Mouse (Mus musculus): ENCODE measurements around the gene Celf1.
"Not testable (repeated sequence)": the region's sequence is repeated elsewhere in the genome, so short reads cannot be mapped to it uniquely, and the experiment has no call there.

Celf1 gene

DNA sequence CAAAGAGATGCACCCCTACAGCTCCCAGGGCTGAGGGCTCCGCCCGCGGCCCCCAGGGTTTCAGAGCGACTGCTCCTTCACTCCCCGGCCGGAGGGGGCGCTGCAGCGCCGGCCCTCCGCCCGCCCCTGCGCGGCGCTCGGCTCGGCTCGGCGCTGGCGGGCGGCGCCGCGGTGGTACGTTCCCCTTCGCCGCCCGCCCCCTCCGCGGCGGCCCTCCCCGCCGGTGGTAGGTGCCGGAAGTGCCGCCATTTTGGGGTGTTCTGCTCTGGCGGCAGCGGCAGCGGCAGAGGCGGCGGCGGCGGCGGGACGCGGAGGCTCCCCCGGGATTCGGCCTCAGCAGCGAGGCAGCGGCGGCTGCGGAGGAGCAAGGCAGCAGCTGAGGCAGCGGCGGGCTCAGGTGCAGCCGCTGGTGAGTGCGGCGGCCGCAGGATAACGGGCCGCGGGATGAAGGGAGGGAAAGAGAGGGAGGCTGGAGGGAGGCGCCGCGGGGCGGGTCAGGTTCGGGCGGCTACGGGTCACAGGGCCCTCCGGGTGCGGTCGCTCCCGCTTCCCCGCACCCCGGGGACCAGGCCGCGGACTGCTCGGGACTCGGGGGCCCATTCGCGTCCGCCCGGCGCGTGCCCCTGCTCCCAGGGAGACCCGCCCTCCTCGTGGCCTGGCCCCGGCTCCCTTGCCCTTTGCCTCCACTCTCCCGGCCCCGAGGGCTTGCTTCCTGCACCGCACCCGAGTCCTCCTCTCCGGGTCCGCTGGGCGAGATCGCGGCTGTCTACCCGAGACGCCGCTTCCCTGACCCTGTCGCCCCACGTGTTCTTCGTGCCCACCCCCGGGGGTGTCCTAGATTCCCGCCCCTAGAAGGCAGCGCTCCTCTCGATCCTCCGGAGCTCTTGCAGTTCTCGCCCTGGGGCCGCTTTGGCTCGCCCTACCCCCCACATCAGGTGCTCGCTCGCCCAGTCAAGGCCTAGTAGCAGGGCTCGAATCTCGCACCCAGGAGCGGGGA lies at the start of gene Celf1:
Gene Celf1 (plus strand): TSS at position 150 of the 997 bp plus-strand sequence.
- peak; percentile 63 for DNase-seq (ENCODE audit: low spot score)

DNA sequence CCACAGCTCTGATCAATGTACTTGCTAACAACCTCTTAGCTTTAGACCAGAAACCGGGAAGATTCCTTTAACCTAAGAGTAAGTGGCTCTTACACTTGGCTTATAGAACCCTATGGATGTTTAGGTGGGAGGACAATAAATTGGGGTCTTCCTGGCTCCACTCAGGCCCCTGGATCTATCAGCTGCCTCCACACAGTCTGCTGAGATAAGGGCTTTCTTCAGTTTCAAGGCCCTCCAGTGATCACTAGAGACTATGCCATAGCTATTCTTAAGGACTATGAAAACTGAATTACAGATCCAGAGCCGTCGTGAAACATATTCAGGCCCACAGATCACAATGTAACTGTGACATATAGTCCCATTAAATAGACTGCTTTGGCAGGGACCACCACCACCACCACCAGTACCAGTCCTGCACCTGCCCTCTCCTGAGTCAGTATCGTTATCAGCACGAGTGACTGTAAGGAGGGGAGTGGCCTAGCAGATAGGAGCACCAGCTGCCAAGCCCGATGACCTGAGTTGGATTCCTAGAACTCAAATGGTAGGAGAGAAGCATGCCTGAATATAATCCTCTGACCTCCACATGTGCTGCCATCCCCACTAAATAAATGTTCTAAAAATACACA lies 46.4 kb upstream of the Celf1 start:
- DNase-seq (ENCODE audit: low spot score), result no peak

DNA sequence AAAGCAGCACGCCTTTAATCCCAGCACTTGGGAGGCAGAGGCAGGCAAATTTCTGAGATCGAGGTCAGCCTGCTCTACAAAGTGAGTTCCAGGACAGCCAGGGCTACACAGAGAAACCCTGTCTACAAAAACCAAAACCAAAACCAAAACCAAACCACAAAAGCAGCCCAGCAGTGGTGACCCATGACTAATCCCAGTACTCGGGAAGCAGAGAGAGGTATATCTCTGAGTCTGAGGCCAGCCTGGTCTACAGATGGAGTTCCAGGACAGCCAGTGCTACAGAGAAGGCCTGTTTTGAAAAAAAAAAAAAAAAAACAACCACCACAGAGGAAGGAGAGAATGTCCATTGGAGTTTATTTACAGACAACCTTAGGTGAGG lies 45.9 kb upstream of the Celf1 start:
- not testable (repeated sequence) for DNase-seq (ENCODE audit: low spot score)

DNA sequence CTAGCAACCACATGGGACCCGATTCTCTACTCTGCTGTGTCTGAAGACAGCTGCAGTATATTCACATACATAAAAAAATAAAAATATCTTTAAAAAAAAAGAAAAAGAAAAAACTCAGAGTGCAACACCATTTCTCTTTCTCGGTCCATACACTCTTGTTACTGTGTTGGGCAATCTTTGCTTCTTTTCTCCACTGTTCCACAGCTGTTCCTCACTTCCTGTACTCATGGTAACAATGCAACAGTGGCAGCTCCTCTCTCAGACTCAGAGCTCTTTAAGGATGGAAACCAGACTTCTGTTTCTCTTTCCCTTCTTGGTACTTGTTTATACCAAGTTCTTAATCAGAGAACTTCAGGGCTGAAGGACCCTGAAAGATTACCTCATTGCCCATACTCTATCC lies 36.8 kb upstream of the Celf1 start:
- DNase-seq (ENCODE audit: low spot score), result no peak

DNA sequence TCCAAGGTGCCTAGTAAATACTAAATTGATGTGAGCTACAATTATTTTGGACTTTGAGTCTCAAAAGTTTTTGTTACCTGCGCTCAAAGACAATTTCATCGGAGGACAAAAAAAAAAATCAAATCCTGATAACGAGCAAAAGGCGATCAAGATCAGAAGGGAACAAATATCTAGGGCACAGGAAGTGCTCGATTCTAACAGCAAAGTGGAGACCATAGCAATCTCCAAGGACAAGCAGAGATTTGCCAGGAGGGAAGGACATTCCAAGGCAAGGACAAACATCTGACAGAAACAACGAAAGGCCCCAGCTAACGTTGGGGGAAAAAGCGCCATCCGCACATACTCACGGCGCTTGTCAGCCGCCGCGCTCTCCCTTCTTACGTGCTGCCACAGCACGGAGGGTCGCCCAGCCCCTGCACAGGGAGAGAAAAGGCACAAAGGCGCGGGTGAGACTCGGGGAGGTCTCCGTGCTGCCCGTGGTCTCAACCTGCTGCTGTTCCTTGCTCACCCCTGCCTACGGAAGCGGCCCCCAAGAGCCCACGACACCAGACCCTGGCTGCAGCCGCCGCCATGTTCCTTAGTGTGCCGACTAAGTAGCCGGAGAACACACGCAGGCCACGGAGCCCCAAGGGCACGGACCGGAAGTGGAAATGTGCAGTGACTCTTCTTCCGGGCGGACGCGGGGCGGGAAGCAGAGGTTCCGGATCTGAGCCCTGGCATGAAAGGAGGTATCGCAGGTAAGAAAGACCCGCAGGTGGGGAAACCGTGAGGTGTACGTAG lies 35.9 kb upstream of the Celf1 start, which contains the start of the genes Kbtbd4 and Ndufs3:
Gene Kbtbd4 (plus strand): TSS at position 665 of the 780 bp plus-strand sequence.
Gene Ndufs3 (minus strand): TSS at position 752 of the 780 bp plus-strand sequence.
- DNase-seq (ENCODE audit: low spot score), result peak; percentile 70

DNA sequence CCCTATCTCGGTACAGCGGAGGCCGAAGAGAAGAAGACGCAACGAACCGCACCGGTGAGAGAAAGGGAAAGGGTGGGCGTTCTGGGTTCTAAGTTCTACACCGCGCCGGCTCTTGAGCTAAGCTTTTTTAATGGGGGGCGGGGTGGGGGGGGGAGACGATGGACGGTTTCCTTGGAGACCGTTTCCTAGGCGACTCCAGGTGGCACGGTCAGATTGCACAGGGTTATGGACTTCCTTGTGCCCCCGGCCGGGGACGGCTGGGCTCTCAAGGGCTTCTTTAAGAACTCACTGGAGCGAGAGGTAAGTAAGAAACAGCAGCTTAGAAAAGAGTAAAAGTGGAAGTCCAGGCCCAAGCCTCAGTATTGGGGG lies 35.3 kb upstream of the Celf1 start:
- DNase-seq (ENCODE audit: low spot score), result no peak

DNA sequence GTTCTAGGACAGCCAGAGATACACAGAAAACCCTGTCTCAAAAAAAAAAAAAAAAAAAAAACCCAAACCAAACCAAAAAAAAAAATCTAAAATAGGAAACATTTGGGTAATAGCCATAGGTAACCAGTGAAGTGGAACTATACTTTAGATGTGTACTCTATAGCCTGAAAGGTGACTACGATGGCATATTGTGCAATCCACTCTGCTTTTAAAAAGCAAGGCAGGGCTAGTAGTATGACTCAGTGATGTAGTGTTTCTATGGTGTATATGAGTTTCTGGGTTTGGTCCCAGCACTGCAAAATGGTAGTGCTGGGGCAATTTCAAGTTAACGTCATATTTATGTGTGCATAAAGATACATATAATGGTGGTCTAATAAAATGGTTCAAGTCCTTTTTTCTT lies 33.5 kb upstream of the Celf1 start:
- no peak for DNase-seq (ENCODE audit: low spot score)

DNA sequence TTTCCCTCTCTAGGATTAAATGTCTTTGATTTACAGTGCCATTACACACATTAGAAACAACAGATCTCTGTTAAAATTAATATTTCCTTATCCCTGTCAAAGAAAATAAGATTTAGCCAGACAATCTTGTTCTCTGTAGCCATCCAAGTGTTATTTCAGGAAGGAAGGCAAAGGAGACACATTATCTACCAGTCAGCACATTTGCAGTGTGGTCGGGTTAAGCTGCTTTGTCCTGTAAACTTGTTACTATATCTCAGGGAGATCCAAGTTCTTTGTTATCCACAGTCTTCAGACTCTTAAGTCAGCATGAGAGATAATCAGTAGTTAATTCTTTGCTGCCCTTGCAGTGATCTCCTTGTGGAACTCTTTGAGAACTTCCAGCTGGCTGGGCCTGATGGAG lies 29.3 kb upstream of the Celf1 start:
- DNase-seq (ENCODE audit: low spot score), result no peak

DNA sequence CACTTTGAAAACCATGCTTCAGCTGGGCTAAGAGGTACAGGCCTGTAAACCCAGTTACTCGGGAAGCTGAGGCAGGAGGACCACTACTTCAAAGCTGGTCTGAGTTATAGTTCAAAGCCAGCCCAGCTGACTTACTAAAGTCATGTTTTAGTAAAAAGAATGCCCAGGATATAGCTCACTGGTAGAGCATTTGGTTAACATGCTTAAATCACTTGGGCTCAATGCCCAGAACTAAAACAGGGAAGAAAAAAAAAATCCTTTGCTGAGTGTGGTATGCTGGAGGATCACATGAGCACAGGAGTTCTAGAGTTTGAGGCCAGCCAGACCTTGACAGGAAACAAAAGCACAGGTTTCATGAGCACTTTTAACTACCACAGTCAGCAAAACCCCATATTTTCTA lies 28.5 kb upstream of the Celf1 start:
- DNase-seq (ENCODE audit: low spot score), result no peak

DNA sequence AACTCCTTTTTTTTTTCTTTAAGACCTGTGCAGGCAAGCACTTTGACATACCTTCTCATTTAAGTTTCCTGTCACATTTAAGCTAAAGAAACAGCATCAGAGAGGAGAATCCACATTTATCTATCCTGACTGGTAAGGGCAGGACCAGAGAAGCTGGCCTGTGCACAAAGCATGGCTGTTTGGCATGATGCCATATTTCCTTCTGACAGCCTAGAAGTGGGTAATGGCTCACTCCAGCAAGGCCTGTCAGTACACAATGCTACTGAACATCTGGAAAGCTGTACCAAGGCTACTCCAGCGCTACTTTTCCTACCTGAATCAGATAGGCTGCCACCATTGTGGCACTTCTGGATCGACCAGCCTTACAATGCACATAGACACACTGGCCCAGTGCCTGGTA lies 26.5 kb upstream of the Celf1 start:
- DNase-seq (ENCODE audit: low spot score), result no peak

DNA sequence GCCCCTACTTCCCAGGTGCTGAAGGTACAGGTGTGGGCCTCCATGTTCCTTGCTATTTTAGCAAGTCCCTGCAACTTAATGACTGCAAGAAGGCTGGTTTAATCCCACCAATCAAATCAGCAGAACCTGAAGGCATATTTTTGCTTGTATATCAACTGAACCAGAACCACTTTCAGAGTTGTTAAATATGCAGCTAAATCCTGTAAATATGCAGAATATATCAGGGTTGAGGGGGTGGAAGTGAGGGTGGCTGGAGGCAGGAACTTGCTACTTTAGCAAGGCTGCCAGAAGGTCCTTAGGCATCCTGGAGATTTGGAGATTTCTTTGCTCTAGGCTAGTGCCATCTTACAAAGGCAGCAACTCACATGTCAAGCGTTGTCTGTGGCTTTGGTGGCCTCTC lies 24.7 kb upstream of the Celf1 start:
- DNase-seq (ENCODE audit: low spot score), result no peak

DNA sequence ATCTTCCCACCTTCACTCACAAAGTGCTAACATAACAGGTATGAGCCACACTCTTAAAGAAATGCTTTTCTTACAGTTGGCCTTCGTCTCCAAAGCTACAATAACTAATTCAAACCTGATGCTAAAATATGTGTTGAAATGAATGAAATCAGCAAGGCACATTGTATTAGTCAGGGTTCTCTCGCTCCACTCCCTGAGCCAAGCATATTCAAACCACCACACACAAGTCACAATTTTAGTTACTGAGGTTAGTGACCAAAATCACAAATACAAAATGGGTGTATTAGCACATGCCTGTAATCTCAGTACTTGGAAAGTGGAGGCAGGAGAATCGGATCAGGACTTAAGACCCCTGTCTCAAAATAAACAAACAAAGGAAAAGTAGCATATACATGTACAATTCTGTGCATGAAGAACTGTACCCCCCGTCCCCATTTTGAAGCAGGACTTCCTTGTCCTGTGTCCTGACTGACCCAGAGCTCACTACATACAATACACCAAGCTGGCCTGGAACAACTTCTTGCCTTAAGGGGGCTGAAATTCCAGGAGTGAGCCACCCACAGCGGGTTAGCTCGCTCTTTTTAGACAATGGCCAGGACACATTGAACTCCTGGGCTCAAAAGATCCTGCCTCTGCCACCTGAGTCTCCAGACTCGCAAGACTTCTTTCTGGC lies 23.5 kb upstream of the Celf1 start:
- no peak for DNase-seq (ENCODE audit: low spot score)

DNA sequence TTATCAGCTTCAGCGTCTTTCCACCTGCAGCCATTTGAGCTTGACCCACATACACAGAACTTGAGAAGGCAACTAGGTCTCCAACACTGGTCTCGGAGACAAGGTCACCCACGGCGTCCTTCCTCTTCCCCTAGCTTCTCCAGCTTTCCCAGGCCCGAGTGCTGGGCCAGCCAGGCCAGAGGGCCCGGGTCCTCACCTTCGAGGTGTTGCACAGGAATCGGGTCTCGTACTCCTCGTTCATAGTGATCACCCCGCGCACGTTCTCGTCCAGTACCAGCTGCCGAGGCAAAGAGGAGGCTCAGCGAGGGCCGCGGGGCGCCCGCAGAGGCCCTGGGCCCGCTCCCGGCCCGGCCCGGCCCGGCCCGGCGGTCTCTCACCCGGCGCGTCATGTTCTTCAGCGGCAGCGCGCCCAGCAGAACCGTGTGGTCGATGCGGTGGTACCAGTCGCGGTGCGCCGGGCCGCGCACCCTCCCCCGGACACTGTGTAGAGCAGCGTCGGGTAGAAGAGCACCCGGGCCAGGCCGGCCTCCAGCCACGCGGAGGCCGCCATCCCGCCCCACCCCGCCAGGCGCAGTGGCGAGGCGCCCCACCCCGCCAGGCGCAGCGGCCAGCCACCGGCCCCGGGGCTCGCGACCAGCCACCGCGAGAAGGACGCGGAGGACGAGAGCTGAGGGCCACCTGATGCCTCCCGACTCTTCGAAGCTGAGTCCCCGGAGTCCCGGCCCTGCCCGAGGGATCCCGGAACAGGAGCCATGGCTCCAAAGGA lies 22.8 kb upstream of the Celf1 start:
- DNase-seq (ENCODE audit: low spot score), result no peak

DNA sequence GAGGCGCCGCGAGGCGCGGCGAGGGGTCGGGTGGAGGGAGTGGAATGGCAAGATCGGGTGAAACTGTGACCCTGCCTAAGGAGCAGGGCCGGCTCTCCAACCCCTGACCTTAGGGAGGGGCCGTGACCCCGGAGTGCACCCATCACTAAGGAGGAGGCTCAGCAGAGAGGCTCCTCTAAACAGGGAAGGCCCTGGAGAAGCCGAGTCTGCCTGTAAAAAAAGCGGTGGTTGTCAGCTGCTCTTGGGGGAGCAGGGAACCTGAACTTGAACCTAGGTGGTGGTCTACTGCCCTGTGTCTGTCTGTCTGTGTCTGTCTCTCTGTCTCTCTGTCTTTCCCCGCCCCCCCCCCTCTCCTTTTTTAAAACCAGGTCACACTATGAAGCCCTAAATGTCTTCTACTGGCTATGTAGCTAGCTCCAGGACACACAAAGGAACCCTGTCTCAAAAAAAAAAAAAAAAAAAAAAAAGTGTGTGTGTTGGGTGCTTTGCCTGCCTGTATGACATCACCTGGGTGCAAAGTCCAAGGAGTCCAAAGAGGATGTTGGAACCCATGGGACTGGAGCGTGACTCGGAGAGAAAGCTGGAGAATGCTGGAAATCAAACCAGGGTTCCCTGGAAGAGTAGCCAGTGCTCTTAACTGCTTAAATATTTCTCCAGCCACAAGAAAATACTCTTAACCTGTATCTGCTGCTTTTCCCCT lies 22.0 kb upstream of the Celf1 start:
- DNase-seq (ENCODE audit: low spot score), result no peak

DNA sequence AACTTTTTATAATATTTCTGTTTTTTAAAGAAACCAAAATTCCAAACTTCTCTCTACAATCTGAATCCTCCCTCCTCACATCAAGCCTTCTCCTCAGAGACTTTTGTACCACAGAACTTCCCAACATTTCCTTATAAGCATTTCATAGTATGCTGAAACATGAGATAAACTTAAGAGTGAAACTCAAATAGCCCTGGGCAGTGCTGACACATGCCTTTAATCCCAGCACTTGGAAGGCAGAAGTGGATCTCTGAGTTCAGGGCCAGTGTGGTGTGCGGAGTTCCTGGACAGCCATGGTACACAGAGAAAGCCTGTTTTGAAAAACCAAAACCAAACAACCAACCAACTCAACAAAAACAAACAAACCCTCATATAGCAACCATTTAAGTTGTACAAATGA lies 19.0 kb upstream of the Celf1 start:
- no peak for DNase-seq (ENCODE audit: low spot score)

DNA sequence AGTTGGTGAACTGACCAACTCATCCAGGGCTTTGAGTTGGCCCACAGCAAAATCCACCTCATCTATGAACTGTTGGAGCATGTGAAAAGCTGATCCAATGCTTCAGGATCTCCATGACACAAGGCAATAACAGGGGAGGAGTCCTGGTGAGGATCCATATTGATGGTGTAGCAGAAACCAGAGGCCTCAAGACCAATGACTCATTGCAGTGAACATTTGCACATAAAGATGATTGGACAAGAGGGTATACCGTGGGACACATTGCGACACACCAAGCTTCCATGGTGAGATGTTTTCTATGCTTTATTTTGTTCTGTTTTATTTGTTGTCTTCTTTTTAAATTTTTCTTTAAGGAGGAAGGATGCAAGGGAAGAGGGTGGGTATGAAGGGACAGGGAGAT lies 17.5 kb upstream of the Celf1 start:
- DNase-seq (ENCODE audit: low spot score), result no peak

DNA sequence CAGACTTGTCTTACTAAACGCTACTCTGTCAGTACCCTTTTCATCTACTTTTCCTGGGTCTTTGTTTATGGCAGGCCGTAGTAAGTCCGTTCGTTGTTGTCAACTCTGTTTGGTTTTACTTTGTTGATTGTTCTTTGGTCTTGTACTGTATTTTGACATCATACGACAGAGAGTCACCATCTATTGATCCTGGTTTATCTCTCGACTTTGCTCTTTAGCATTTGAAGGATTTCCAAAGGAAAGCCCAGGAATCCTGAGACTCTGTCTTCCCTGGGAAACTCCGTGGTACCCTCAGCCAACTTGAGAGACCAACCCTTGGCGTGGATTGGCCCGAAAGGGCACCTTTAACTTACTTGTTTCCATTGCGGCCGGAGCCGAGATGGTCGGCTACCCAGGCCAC lies 11.6 kb upstream of the Celf1 start:
- no peak for DNase-seq (ENCODE audit: low spot score)

DNA sequence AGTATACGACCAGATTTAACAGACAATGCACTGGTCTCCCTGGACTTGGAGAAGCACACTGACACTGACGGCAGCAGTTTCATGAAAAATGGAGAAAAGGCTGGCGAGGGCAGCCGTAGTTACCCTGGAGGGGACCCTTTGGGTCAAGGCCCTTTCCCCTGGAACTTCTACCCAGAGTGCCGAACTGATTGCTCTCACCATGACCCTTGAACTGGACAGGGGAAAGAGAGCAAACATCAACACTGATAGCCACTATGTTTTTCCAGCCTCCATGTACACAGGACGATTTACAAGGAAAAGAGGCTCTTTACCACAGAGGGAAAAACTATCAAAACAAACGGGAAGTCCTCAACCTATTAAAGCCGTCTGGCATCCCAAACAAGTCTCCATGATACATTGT lies 8.4 kb upstream of the Celf1 start:
- DNase-seq (ENCODE audit: low spot score), result no peak

DNA sequence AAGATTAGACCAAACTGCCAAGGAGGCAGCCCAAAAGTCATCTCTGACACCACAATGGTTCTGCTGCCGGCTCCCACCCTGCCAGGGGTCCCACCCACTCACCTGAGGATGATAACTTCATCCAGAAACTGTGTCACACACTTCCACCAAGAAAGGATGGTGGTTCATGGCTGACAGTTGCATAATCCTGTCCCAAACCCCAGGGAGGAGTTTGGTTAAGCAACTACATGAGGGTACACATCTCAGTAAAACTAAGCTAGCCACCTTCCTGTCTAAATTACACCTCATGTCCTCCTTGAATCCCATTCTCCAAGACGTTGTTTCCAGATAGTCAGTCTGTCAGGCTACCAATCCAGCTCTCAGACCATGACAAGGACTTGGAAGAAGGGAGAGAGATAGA lies 7.9 kb upstream of the Celf1 start:
- DNase-seq (ENCODE audit: low spot score), result no peak

DNA sequence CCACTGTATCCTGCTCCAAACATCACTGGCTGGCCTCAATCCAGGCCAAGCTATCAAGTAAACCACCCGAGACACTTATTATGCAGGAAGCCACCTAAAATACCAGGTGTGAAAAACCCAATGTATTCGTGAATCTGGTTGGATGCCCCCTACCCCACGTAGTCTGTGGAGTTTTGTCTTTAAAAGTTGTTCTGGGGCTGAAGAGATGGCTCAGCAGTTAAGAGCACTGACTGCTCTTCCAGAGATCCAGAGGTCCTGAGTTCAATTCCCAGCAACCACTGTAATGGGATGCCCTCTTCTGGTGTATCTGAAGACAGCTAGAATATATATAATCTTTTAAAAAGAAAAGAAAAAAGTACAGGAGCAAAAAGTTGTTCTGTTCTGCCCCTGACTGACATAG lies 1.8 kb upstream of the Celf1 start:
- no peak for DNase-seq (ENCODE audit: low spot score)

DNA sequence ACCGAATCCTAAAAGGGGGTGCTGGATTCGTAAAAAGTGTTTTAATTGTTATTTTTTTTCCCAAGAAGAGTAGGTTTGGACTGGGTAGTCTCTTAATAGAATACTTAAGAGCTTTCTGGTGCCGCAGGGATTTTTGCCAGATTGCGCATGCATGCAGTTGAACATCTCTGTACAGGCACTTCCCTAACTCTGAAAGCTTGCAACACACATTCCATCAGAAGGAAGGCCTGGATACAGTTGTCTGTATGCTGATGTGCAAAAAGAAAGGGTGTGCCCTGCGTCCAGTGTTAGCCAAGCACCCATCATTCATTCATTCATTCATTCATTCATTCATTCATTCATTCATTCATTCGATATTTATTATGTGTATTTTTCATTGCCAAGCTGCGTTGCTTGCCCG lies 432 bp upstream of the Celf1 start:
- DNase-seq (ENCODE audit: low spot score), result no peak
